ENCODE assay signal across 25 mouse cellular contexts in the genomic region with DNA sequence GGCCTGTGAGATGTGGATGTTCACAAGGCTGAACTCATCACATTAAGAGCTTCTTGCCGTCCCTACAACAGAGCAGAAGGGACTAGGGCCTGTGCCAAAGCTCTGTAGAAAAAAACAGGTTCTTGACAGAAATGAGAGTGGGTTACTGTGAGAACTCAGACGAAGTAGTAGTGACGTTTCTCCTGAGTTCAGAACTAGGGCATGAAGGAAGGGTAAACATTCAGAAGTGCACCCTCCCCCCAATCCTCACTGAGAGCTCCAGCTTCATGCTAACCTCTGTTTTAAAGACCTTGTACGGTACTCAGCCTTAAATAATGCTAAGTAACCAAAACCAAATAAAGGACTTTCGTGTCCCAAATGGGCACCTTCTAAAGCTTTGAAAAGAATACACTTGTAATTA.
A peak's percentile ranks its signal among the peaks of the same experiment; 100 is the strongest.
DNase-seq lines count a peak whose midpoint lies in the region; ATAC-seq and TF ChIP-seq lines count a peak whose summit lies in the region.
"Had no signal": no experiment of that assay in that cellular context is flagged by ENCODE, and none has a peak within 500 bp of the region (broad histone marks: within the 10 kb centered on the region; RNA-seq: fewer than 3 reads in every experiment).

No protein-coding gene starts in this region.

- intact Hi-C loops in gastrocnemius, postnatal 36 days (cut with DNase I) = no loop called here

- DNase-seq in hindbrain, postnatal 0 days (ENCODE audit: low spot score) = peak; percentile 28
- no peak for DNase-seq in hindbrain, embryonic 11.5 days (ENCODE audit: low spot score)
- no peak for DNase-seq in stomach, postnatal 0 days (ENCODE audit: low spot score)
- DNase-seq in lung, postnatal 25 days (ENCODE audit: low spot score) = peak; percentile 4
- no peak for DNase-seq in gastrocnemius, postnatal 36 days
- DNase-seq: adrenal gland, postnatal 25 days; B cell, adult 2 months; forebrain, postnatal 0 days; kidney, adult 18-20 months; kidney, postnatal 25 days; right cerebral cortex, postnatal 25 days; spleen, adult 18-20 months; thymus, postnatal 4 days had no signal

- H3K36me3 ChIP-seq in hindbrain, postnatal 0 days (ENCODE audit: insufficient read depth, low read length) = no peaks in the 10 kb centered on the region
- no peaks in the 10 kb centered on the region for H3K36me3 ChIP-seq in hindbrain, embryonic 11.5 days (ENCODE audit: control insufficient read depth, insufficient read depth, low read length)
- H3K36me3 ChIP-seq in stomach, embryonic 15.5 days = no peaks in the 10 kb centered on the region
- no peaks in the 10 kb centered on the region for H3K36me3 ChIP-seq in stomach, postnatal 0 days (ENCODE audit: control insufficient read depth, insufficient read depth, low read length)
- H3K36me3 ChIP-seq: embryonic facial prominence, embryonic 12.5 days; forebrain, embryonic 10.5 days; heart, embryonic 10.5 days; heart, embryonic 15.5 days; hindbrain, embryonic 12.5 days; kidney, embryonic 15.5 days; limb, embryonic 12.5 days; liver, embryonic 15.5 days; midbrain, embryonic 15.5 days had no signal

- no peak overlapping the region for H3K27ac ChIP-seq in hindbrain, postnatal 0 days
- H3K27ac ChIP-seq in hindbrain, embryonic 11.5 days (ENCODE audit: low read depth, low read length) = no peak overlapping the region
- no peak overlapping the region for H3K27ac ChIP-seq in stomach, embryonic 15.5 days
- H3K27ac ChIP-seq in stomach, postnatal 0 days (replicated peaks) = no peak overlapping the region
- H3K27ac ChIP-seq: embryonic facial prominence, embryonic 12.5 days; forebrain, embryonic 10.5 days; heart, embryonic 10.5 days; heart, embryonic 15.5 days; hindbrain, embryonic 12.5 days; kidney, embryonic 15.5 days; left cerebral cortex, adult 2 months; limb, embryonic 12.5 days; liver, embryonic 15.5 days; midbrain, embryonic 15.5 days had no signal

- H3K9ac ChIP-seq in hindbrain, postnatal 0 days (replicated peaks; ENCODE audit: low read length) = no peak overlapping the region
- no peak overlapping the region for H3K9ac ChIP-seq in hindbrain, embryonic 11.5 days (ENCODE audit: low read depth, low read length)
- H3K9ac ChIP-seq in stomach, embryonic 15.5 days = no peak overlapping the region
- no peak overlapping the region for H3K9ac ChIP-seq in stomach, postnatal 0 days (ENCODE audit: low read length)
- H3K9ac ChIP-seq: embryonic facial prominence, embryonic 12.5 days; forebrain, postnatal 0 days; heart, embryonic 15.5 days; hindbrain, embryonic 12.5 days; kidney, embryonic 15.5 days; limb, embryonic 12.5 days; liver, embryonic 15.5 days; midbrain, embryonic 15.5 days had no signal

- peaks cover 9% of the 10 kb centered on the region for H3K4me1 ChIP-seq in hindbrain, postnatal 0 days (ENCODE audit: insufficient read depth, low read length)
- peaks cover 8% of the 10 kb centered on the region; the same call in 1 of the 2 replicates for H3K4me1 ChIP-seq in hindbrain, embryonic 11.5 days (replicated peaks; ENCODE audit: control insufficient read depth, insufficient read depth, low read length)
- H3K4me1 ChIP-seq in stomach, embryonic 15.5 days = 0 out of 2 replicates have a peak, but pooled peaks cover 4% of the 10 kb centered on the region
- H3K4me1 ChIP-seq in stomach, postnatal 0 days (replicated peaks; ENCODE audit: control insufficient read depth, insufficient read depth) = peaks cover 5% of the 10 kb centered on the region; the same call in 1 of the 2 replicates
- H3K4me1 ChIP-seq: heart, embryonic 15.5 days; liver, embryonic 15.5 days had no signal

- H3K27me3 ChIP-seq in hindbrain, postnatal 0 days (ENCODE audit: insufficient read depth, low read length) = no peaks in the 10 kb centered on the region
- H3K27me3 ChIP-seq in hindbrain, embryonic 11.5 days (ENCODE audit: control insufficient read depth, insufficient read depth, low read length) = no peaks in the 10 kb centered on the region
- H3K27me3 ChIP-seq in stomach, embryonic 15.5 days (replicated peaks) = no peaks in the 10 kb centered on the region
- H3K27me3 ChIP-seq in stomach, postnatal 0 days (ENCODE audit: control insufficient read depth, insufficient read depth, low read length) = no peaks in the 10 kb centered on the region
- H3K27me3 ChIP-seq: embryonic facial prominence, embryonic 12.5 days; heart, embryonic 15.5 days; hindbrain, embryonic 12.5 days; kidney, embryonic 15.5 days; liver, embryonic 15.5 days; midbrain, embryonic 15.5 days had no signal

- WGBS in hindbrain, postnatal 0 days = 49% methylated on average over 5 of the region's 5 CpGs
- 72% methylated on average over 5 of the region's 5 CpGs for WGBS in hindbrain, embryonic 11.5 days
- 32% methylated on average over 5 of the region's 5 CpGs for WGBS in stomach, embryonic 15.5 days
- 30% methylated on average over 5 of the region's 5 CpGs for WGBS in stomach, postnatal 0 days

- no peaks in the 10 kb centered on the region for H3K9me3 ChIP-seq in hindbrain, postnatal 0 days (ENCODE audit: low read length)
- no peaks in the 10 kb centered on the region for H3K9me3 ChIP-seq in hindbrain, embryonic 11.5 days (ENCODE audit: control insufficient read depth, low read length)
- no peaks in the 10 kb centered on the region for H3K9me3 ChIP-seq in stomach, embryonic 15.5 days
- H3K9me3 ChIP-seq in stomach, postnatal 0 days (ENCODE audit: control insufficient read depth, low read length) = no peaks in the 10 kb centered on the region
- H3K9me3 ChIP-seq: forebrain, embryonic 10.5 days; heart, embryonic 10.5 days; kidney, embryonic 15.5 days; liver, embryonic 15.5 days; midbrain, embryonic 15.5 days had no signal

- H3K4me3 ChIP-seq in hindbrain, postnatal 0 days (ENCODE audit: low read length) = no peak overlapping the region
- no peak overlapping the region for H3K4me3 ChIP-seq in hindbrain, embryonic 11.5 days (ENCODE audit: low read depth, low read length)
- H3K4me3 ChIP-seq in stomach, embryonic 15.5 days (replicated peaks) = no peak overlapping the region
- H3K4me3 ChIP-seq in stomach, postnatal 0 days (ENCODE audit: low read depth, low read length) = no peak overlapping the region
- H3K4me3 ChIP-seq: embryonic facial prominence, embryonic 12.5 days; forebrain, embryonic 10.5 days; heart, embryonic 10.5 days; heart, embryonic 15.5 days; hindbrain, embryonic 12.5 days; kidney, embryonic 15.5 days; left cerebral cortex, adult 2 months; limb, embryonic 12.5 days; liver, embryonic 15.5 days; midbrain, embryonic 15.5 days had no signal

- no peak for TF ChIP-seq CTCF in hindbrain, postnatal 0 days (IDR thresholded peaks at IDR 0.05; ENCODE audit: low read depth)
- no peak for TF ChIP-seq CTCF in stomach, postnatal 0 days (IDR thresholded peaks at IDR 0.05; ENCODE audit: low read depth)

- no peak overlapping the region for H3K4me2 ChIP-seq in hindbrain, postnatal 0 days (ENCODE audit: low read depth, low read length)
- no peak overlapping the region for H3K4me2 ChIP-seq in hindbrain, embryonic 11.5 days (replicated peaks; ENCODE audit: low read depth, low read length)
- no peak overlapping the region for H3K4me2 ChIP-seq in stomach, embryonic 15.5 days
- H3K4me2 ChIP-seq in stomach, postnatal 0 days (replicated peaks; ENCODE audit: low read depth) = no peak overlapping the region
- H3K4me2 ChIP-seq: embryonic facial prominence, embryonic 12.5 days; heart, embryonic 15.5 days; hindbrain, embryonic 12.5 days; kidney, embryonic 15.5 days; limb, embryonic 12.5 days; liver, embryonic 15.5 days; midbrain, embryonic 15.5 days had no signal

- no peak for TF ChIP-seq EP300 in stomach, postnatal 0 days (optimal IDR thresholded peaks at IDR 0.05)

- no peak for ATAC-seq in hindbrain, postnatal 0 days
- ATAC-seq in hindbrain, embryonic 11.5 days (ENCODE audit: low FRiP score) = no peak
- ATAC-seq in stomach, embryonic 15.5 days (ENCODE audit: insufficient read depth, low FRiP score, low read depth) = 0 out of 2 replicates have a peak, but pooled peaks have one; percentile 22
- no peak for ATAC-seq in stomach, postnatal 0 days (ENCODE audit: low FRiP score, low TSS enrichment)
- ATAC-seq: forebrain, postnatal 0 days; inflammation-experienced regulatory T-cells, adult 6 months; midbrain, embryonic 15.5 days had no signal

Comparison
In these comparisons a context has a peak if more than half of its experiments do, and no peak if none do; other contexts are left out.
1. DNase-seq: peak in hindbrain, postnatal 0 days (single experiment) and lung, postnatal 25 days (single experiment); none in hindbrain, embryonic 11.5 days (single experiment), stomach, postnatal 0 days (single experiment) and gastrocnemius, postnatal 36 days (0 of 2).